Mouse (Mus musculus) liver, embryonic 14.5 days (tissue): Measurements from ENCODE around the gene Pwwp2b.

Experiments
- CTCF ChIP-seq: IDR thresholded peaks from 2 replicates; pipeline ENCODE4 v1.5.1; 2016; ENCODE audit warnings: antibody characterized with exemption, low read depth, control low read depth
- EP300 ChIP-seq: IDR thresholded peaks from 2 replicates; pipeline ENCODE4 v1.6.1; 2016; ENCODE audit warnings: antibody characterized with exemption, low read depth

DNA sequence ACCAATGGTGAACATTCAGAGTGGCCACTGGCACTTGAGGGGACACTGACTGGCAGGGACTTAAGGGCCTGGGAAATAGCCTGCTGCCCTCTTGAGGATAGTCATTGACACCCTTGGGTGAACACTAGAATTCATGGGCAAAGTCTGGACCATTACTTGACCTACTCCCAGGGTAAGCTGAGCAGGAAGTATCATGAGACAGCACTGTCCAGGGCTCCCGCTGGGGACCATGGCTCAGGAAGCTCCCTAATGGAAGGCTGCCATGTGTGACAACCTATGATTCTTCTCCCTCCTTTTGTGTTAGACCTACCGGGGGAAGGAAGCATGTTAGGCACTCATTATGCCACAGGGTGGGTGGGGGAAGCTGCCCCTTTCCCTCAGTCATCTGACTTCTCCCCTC, 58.8 kb downstream of the Pwwp2b start:
- no peak for TF ChIP-seq EP300
- no peak for TF ChIP-seq CTCF
